Mouse (Mus musculus) bone marrow macrophage, adult 2 months (primary cell): ENCODE data around the gene Gm43720.

Source experiments
- CTCF ChIP-seq: IDR thresholded peaks from 2 replicates; pipeline ENCODE4 v1.5.1; 2012; ENCODE audit warnings: low read depth, mild to moderate bottlenecking, low read length, moderate library complexity
- POLR2A ChIP-seq: IDR thresholded peaks from 2 replicates; pipeline ENCODE4 v1.6.1; 2012; ENCODE audit warnings: mild to moderate bottlenecking, low read depth, low read length, borderline replicate concordance

DNA sequence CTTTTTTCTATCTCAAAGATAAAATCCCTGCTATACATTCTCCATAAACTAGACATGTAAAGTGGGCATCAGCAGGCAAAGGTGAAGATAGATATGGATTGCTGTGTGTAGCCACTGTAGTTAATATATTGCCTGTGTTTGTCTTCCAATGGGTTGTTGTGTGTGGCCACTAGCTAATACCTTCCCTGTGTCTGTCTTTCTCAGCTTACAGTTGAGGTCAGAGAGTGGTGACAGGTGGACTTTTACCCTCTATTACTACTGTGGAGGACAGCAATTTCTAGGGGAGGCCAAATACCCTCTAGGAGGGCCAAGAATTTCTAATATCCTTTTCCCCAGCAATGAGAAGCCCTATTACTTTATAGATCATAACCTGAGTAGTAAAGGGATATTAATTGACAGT, 45.5 kb downstream of the Gm43720 start:
- TF ChIP-seq CTCF, result no peak
- TF ChIP-seq POLR2A, result no peak
